In the genomic region with DNA sequence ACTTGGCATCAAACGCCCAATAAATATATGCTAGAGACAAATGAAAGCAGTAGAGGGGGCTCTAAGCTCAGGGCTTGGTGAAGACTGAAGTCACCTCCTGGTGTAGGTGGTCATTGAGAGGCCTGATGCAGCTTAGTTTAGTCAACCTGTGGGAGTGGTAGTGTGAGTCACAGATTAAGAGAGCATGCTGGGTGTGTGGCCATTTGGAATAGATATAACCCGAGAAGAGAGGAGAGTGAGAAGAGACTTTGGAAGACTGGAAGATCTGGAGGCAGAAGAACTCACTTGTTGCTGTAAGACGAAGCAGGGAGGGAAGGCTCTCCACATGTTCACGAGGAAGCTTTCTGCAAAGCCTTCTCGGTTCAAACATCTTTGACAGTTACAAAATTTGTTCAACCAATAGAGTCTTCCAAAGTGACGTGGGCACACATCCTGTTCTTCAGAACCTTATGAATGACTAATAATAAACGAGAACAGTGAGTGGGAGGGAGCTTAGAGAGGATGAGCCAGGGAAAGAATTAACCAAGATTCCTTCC, we compare ENCODE assay signal across 10 mouse cellular contexts.
DNase-seq lines count a peak whose midpoint lies in the region; ATAC-seq lines count a peak whose summit lies in the region.
"Had no signal": no experiment of that assay in that cellular context is flagged by ENCODE, and none has a peak within 500 bp of the region (broad histone marks: within the 10 kb centered on the region; RNA-seq: fewer than 3 reads in every experiment).

No protein-coding gene starts in this region.

- H3K4me3 ChIP-seq in heart, embryonic 10.5 days = no peak overlapping the region
- H3K4me3 ChIP-seq in hindbrain, embryonic 12.5 days = no peak overlapping the region

- peaks cover 42% of the 10 kb centered on the region for H3K36me3 ChIP-seq in heart, embryonic 10.5 days
- no peaks in the 10 kb centered on the region; the same call in 1 of the 2 replicates for H3K36me3 ChIP-seq in splenic B cell, adult 2 months (ENCODE audit: control insufficient read depth, insufficient read depth, low read length, poor library complexity, severe bottlenecking)
- H3K36me3 ChIP-seq in hindbrain, embryonic 12.5 days = no peaks in the 10 kb centered on the region

- H3K4me1 ChIP-seq in heart, embryonic 10.5 days = no peaks in the 10 kb centered on the region
- H3K4me1 ChIP-seq in hindbrain, embryonic 12.5 days = no peaks in the 10 kb centered on the region

- H3K4me2 ChIP-seq in hindbrain, embryonic 12.5 days (replicated peaks) = no peak overlapping the region
- H3K4me2 ChIP-seq: lung, embryonic 14.5 days had no signal

- WGBS in heart, embryonic 10.5 days = 67% methylated on average over 7 of the region's 7 CpGs
- WGBS in hindbrain, embryonic 12.5 days = 83% methylated on average over 7 of the region's 7 CpGs

- no peak for ATAC-seq in hindbrain, embryonic 12.5 days (ENCODE audit: low FRiP score)

- no peaks in the 10 kb centered on the region for H3K9me3 ChIP-seq in heart, embryonic 10.5 days
- no peaks in the 10 kb centered on the region for H3K9me3 ChIP-seq in hindbrain, embryonic 12.5 days (replicated peaks)

- H3K27me3 ChIP-seq in heart, embryonic 10.5 days (ENCODE audit: insufficient read depth, poor library complexity, severe bottlenecking) = no peaks in the 10 kb centered on the region
- H3K27me3 ChIP-seq in splenic B cell, adult 2 months (ENCODE audit: control insufficient read depth, insufficient read depth, low read length, poor library complexity, severe bottlenecking) = no peaks in the 10 kb centered on the region
- H3K27me3 ChIP-seq in hindbrain, embryonic 12.5 days = no peaks in the 10 kb centered on the region

- no peak overlapping the region for H3K9ac ChIP-seq in hindbrain, embryonic 12.5 days
- H3K9ac ChIP-seq: lung, embryonic 14.5 days had no signal

- H3K27ac ChIP-seq in heart, embryonic 10.5 days = no peak overlapping the region
- no peak overlapping the region for H3K27ac ChIP-seq in hindbrain, embryonic 12.5 days

- DNase-seq in heart, adult 8-10 months (ENCODE audit: low spot score) = peak; percentile 36
- no peak for DNase-seq in heart, embryonic 10.5 days (ENCODE audit: low spot score)
- peak; percentile 44 for DNase-seq in right cerebral cortex, adult 18-20 months
- no peak for DNase-seq in right cerebral cortex, postnatal 14 days
- peak; percentile 71 for DNase-seq in brain, adult 2 months (ENCODE audit: low read depth, low spot score)
- DNase-seq in splenic B cell, adult 2 months (ENCODE audit: low read depth, low spot score) = peak; percentile 49
- no peak for DNase-seq in adrenal gland, postnatal 10 days
- DNase-seq: kidney, postnatal 10 days; lung, embryonic 14.5 days had no signal

Comparison
In these comparisons a context has a peak if more than half of its experiments do, and no peak if none do; other contexts are left out.
1. DNase-seq: peak in heart, adult 8-10 months (single experiment), right cerebral cortex, adult 18-20 months (single experiment), brain, adult 2 months (single experiment) and splenic B cell, adult 2 months (single experiment); none in heart, embryonic 10.5 days (single experiment), right cerebral cortex, postnatal 14 days (single experiment) and adrenal gland, postnatal 10 days (single experiment).